Mouse (Mus musculus) CH12.LX (cell line): ENCODE results near the gene Racgap1. TPM values are rescaled to one million over a fixed set of nuclear protein-coding genes. Genes with fewer than 3 reads are reported as not detected.

Experiments used
- DNase-seq: peaks from one replicate; pipeline ENCODE4 v3.0.0-alpha.2; 2013; ENCODE audit errors: extremely low read depth
- H3K27ac ChIP-seq: 2 replicates; pipeline ENCODE4 v1.5.1; 2012; ENCODE audit warnings: low read depth, mild to moderate bottlenecking, control low read depth, moderate library complexity; ENCODE audit not compliant: insufficient read depth
- H3K27me3 ChIP-seq: replicated peaks from 2 replicates; pipeline ENCODE3; 2012; ENCODE audit warnings: inconsistent platforms
- H3K36me3 ChIP-seq, 2 experiments: replicated peaks in 1 of 2; 2 replicates each; pipeline versions ENCODE3 to v1.6.1; 2012; ENCODE audit warnings: inconsistent platforms in 1 of 2, low read length in 1 of 2, mild to moderate bottlenecking in 1 of 2, mixed read lengths in 1 of 2, moderate library complexity in 1 of 2; ENCODE audit not compliant: control insufficient read depth in 1 of 2, insufficient read depth in 1 of 2
- H3K4me1 ChIP-seq, 2 experiments: 2 replicates each; pipeline ENCODE4 v1.6.1; 2012; ENCODE audit warnings: inconsistent platforms in 1 of 2, moderate library complexity in 1 of 2; ENCODE audit not compliant: insufficient read depth in 2 of 2, control insufficient read depth in 1 of 2
- H3K4me2 ChIP-seq: 2 replicates; pipeline ENCODE4 v1.6.1; 2012; ENCODE audit warnings: low read depth, mild to moderate bottlenecking, control low read depth; ENCODE audit not compliant: poor library complexity, insufficient read depth, severe bottlenecking
- H3K4me3 ChIP-seq, 3 experiments: fragments of 150-350 bp in 1 of 3; sonication (generic) in 1 of 3; replicated peaks in 1 of 3; 2 replicates each; pipeline versions ENCODE3 to v1.5.1; 2011 to 2012; ENCODE audit warnings: low read depth in 2 of 3, low read length in 2 of 3, mild to moderate bottlenecking in 2 of 3, moderate library complexity in 2 of 3, control low read depth in 1 of 3, improper control_type of control experiment in 1 of 3, inconsistent platforms in 1 of 3, mixed read lengths in 1 of 3; ENCODE audit not compliant: poor library complexity in 1 of 3
- H3K79me2 ChIP-seq: replicated peaks from 2 replicates; pipeline ENCODE4 v1.6.1; 2012; ENCODE audit warnings: mild to moderate bottlenecking, moderate library complexity; ENCODE audit not compliant: control insufficient read depth, poor library complexity, insufficient read depth, severe bottlenecking; ENCODE audit errors: extremely low read depth
- H3K9ac ChIP-seq: 2 replicates; pipeline ENCODE4 v1.6.1; 2012; ENCODE audit warnings: low read depth, mild to moderate bottlenecking, control low read depth, moderate library complexity; ENCODE audit not compliant: insufficient read depth
- H3K9me3 ChIP-seq: replicated peaks from 2 replicates; pipeline ENCODE3; 2012; ENCODE audit warnings: low read length, inconsistent platforms, mixed read lengths
- ELF1 ChIP-seq: IDR thresholded peaks from 2 replicates; pipeline ENCODE4 v1.6.1; 2014; ENCODE audit warnings: low read depth, mild to moderate bottlenecking, inconsistent platforms, low read length, improper control_type of control experiment
- EP300 ChIP-seq: IDR thresholded peaks from 2 replicates; pipeline ENCODE4 v1.6.1; 2011; ENCODE audit warnings: low read length, improper control_type of control experiment
- GABPA ChIP-seq: IDR thresholded peaks from 2 replicates; pipeline ENCODE4 v1.6.1; 2012; ENCODE audit warnings: low read depth, low read length, improper control_type of control experiment, inconsistent platforms; ENCODE audit not compliant: insufficient replicate concordance
- HCFC1 ChIP-seq: IDR thresholded peaks from 2 replicates; pipeline ENCODE4 v1.6.1; 2012; ENCODE audit warnings: low read depth, mild to moderate bottlenecking, inconsistent platforms, low read length, improper control_type of control experiment
- IRF4 ChIP-seq: IDR thresholded peaks from 2 replicates; pipeline ENCODE4 v1.6.1; 2014; ENCODE audit warnings: low read depth, mild to moderate bottlenecking, inconsistent platforms, low read length, improper control_type of control experiment
- KAT2A ChIP-seq: IDR thresholded peaks from 2 replicates; pipeline ENCODE4 v1.6.1; 2012; ENCODE audit warnings: low read length, improper control_type of control experiment, inconsistent platforms; ENCODE audit not compliant: insufficient replicate concordance
- MXI1 ChIP-seq: IDR thresholded peaks from 2 replicates; pipeline ENCODE4 v1.6.1; 2011; ENCODE audit warnings: mild to moderate bottlenecking, low read depth, low read length, improper control_type of control experiment
- NELFE ChIP-seq: IDR thresholded peaks from 2 replicates; pipeline ENCODE4 v1.6.1; 2011; ENCODE audit warnings: low read depth, low read length, improper control_type of control experiment
- PAX5 ChIP-seq: IDR thresholded peaks from 2 replicates; pipeline ENCODE4 v1.6.1; 2012; ENCODE audit warnings: low read length, inconsistent platforms, mixed read lengths
- POLR2A ChIP-seq: IDR thresholded peaks from 2 replicates; pipeline ENCODE4 v1.6.1; 2011; ENCODE audit warnings: low read depth, mild to moderate bottlenecking, improper control_type of control experiment, low read length
- POLR2AphosphoS2 ChIP-seq: IDR thresholded peaks from 2 replicates; pipeline ENCODE4 v1.6.1; 2011; ENCODE audit warnings: low read depth, low read length, improper control_type of control experiment
- RCOR1 ChIP-seq: conservative IDR thresholded peaks from 2 replicates; pipeline ENCODE4 v1.6.1; 2012; ENCODE audit warnings: low read depth, mild to moderate bottlenecking, inconsistent platforms, low read length, improper control_type of control experiment
- SIN3A ChIP-seq: IDR thresholded peaks from 2 replicates; pipeline ENCODE4 v1.6.1; 2012; ENCODE audit warnings: low read length, improper control_type of control experiment, inconsistent platforms
- TBP ChIP-seq: conservative IDR thresholded peaks from 2 replicates; pipeline ENCODE4 v1.6.1; 2011; ENCODE audit warnings: low read depth, low read length, improper control_type of control experiment
- ZC3H11A ChIP-seq: IDR thresholded peaks from 2 replicates; pipeline ENCODE4 v1.6.1; 2012; ENCODE audit warnings: low read depth, mild to moderate bottlenecking, inconsistent platforms, low read length, improper control_type of control experiment
- ZKSCAN1 ChIP-seq: IDR thresholded peaks from 2 replicates; pipeline ENCODE4 v1.6.1; 2012; ENCODE audit warnings: low read depth, inconsistent platforms, low read length, improper control_type of control experiment, borderline replicate concordance
- ZNF384 ChIP-seq: IDR thresholded peaks from 2 replicates; pipeline ENCODE4 v1.6.1; 2012; ENCODE audit warnings: low read depth, low read length, improper control_type of control experiment, inconsistent platforms
- dilution Hi-C: fragments of 300-500 bp; cut with MboI; formaldehyde crosslinking; loops from 2 replicates; pipeline ENCODE4 v1.14.3; 2020; ENCODE audit warnings: low sequenced_read_pairs; ENCODE audit not compliant: extremely low pct_unique_long_range_greater_than_20kb, extremely low pct_ligation_motif_present
- in situ Hi-C: fragments of 300-500 bp; cut with MboI; formaldehyde crosslinking; loops from 3 replicates; pipeline ENCODE4 v1.14.3; 2019; ENCODE audit warnings: low sequenced_read_pairs, low pct_ligation_motif_present, low pct_unique_long_range_greater_than_20kb, mixed read lengths
- polyA plus RNA-seq: library from polyadenylated mRNA; unstranded; fragments of >175 nt; gene quantifications from 2 replicates; pipeline ENCODE4 v1.2.1, GENCODE M21; 2012; ENCODE audit warnings: low read depth; ENCODE audit not compliant: insufficient read length
- total RNA-seq, 2 experiments: library from RNA; depleted of rRNA; stranded (reverse); fragments of 300-350 nt in 1 of 2; fragments of >200 nt in 1 of 2; gene quantifications; 2 replicates each; pipeline ENCODE4 v1.2.3; 2012 to 2014

The Racgap1 gene
- total and polyA plus RNA-seq, 3 experiments = 97.9 to 131 (median 130) TPM

DNA sequence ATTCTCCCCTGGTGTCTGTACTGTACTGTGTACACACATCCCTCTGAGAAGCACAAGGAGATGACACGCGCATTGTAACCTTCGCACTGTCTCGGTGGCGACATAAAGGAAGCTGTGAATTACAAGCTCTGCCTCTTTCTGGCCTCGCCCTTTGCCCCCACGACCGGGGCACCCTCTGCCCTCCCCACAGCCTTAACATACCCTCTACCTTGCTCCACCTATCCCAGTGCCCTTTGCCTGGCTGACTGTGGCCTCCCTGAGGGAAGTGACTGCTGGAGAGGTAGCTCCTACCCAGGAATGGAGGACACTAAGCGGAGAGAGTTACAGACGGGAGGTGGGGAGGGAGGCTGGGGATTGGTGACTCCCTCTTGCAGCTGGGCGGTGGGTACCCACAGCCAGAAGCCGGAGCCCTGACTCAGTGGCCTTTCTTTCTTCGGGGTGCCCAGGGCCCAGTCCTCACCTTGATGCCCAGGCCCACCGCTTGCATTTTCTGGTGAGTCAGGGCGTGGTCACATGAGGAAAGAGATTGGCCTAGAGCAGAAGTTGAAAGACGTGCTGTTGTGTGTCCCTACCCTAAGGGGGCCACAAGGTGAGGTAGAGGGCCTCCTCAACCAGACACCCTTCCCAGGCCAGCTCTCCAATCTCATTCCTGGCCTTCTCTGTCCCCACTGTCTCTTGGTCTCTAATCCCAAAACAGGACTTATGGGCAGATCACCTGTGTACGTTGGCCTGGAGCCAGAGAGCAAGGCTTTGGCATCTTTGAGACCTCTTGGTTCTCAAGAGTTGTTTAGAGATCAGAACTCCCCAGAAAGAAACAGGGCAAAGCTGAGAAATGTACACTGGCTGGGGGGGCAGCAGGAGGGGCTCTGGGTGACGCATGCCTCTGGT is 49.0 kb upstream of the Racgap1 start:
- H3K4me3 ChIP-seq = no peak overlapping the region
- in situ Hi-C loops = no loop called here
- peaks cover 23% of the 10 kb centered on the region for H3K27me3 ChIP-seq
- H3K9me3 ChIP-seq = no peaks in the 10 kb centered on the region
- H3K36me3 ChIP-seq = peaks cover 10 to 24% of the 10 kb centered on the region in 2 experiments
- H3K9ac ChIP-seq = 0 out of 2 replicates have a peak overlapping the region, but pooled peaks have one; percentile 65
- no peak overlapping the region for H3K4me2 ChIP-seq
- peaks cover 17 to 27% of the 10 kb centered on the region in 2 experiments for H3K4me1 ChIP-seq
- no peak for DNase-seq
- TF ChIP-seq KAT2A (no peak), TBP (no peak), GABPA (no peak), ZNF384 (no peak), ZC3H11A (no peak), SIN3A (no peak), RCOR1 (no peak), POLR2AphosphoS2 (0 out of 2 replicates have a peak, but pooled peaks have one; percentile 12), PAX5 (no peak)
- TF ChIP-seq, all 38 proteins: peak for 1
- Histone ChIP-seq H3K79me2 (no peaks in the 10 kb centered on the region; the same call in 1 of the 2 replicates), H3K27ac (no peak overlapping the region)
- dilution Hi-C loops = no loop called here

DNA sequence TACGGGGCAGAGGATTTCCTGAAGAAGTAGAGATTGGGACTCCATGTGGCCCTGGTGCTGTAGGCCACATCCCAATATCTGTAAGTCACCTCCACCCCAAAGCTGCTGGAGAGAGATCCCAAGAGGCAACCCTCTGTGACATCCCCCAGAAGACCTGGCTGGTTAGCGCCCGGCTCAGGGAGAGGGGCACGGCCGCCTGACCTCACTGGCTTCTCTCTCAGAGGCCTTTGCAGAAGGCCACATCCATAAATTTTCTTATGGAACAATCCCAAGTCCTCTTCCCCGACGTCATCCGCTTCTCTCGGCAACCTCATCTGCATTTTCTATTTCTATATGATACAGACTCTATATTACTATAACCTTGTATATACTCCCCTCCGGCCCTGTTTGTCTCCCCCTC is 48.3 kb upstream of the Racgap1 start:
- no peak for TF ChIP-seq HCFC1
- no peak for TF ChIP-seq NELFE
- TF ChIP-seq EP300 = no peak
- no peak for TF ChIP-seq RCOR1
- TF ChIP-seq SIN3A = no peak
- TF ChIP-seq ELF1 = no peak
- TF ChIP-seq POLR2A = no peak
- TF ChIP-seq MXI1 = no peak
- no peak for TF ChIP-seq PAX5
- TF ChIP-seq IRF4 = no peak
- no peak for TF ChIP-seq ZNF384
- no peak for TF ChIP-seq ZKSCAN1
- in situ Hi-C loops (no loop called here), dilution Hi-C loops (no loop called here)
- Histone ChIP-seq H3K4me3 (no peak overlapping the region), H3K9me3 (no peaks in the 10 kb centered on the region), H3K79me2 (no peaks in the 10 kb centered on the region; the same call in 1 of the 2 replicates), H3K4me1 (peaks cover 17 to 27% of the 10 kb centered on the region in 2 experiments), H3K27ac (no peak overlapping the region), H3K27me3 (peaks cover 31% of the 10 kb centered on the region), H3K9ac (no peak overlapping the region), H3K4me2 (no peak overlapping the region), H3K36me3 (peaks cover 7 to 19% of the 10 kb centered on the region in 2 experiments)
- no peak for DNase-seq
